Mouse (Mus musculus): Measurements from ENCODE around the gene Zfand4. TPM values are rescaled to one million over a fixed set of nuclear protein-coding genes. Genes with fewer than 3 reads are reported as not detected.

Zfand4 gene
- polyA plus RNA-seq (2017; shearing (Covaris generic)) = 1.9 TPM

GRCm38 (mm10) chr6:116264018-116264651 is at the start of gene Zfand4:
Zfand4 (plus strand) TSS chr6:116264222.

GRCm38 (mm10) chr6:116337835-116338501 is 73.9 kb downstream of the Zfand4 start, which contains the start of gene March8:
March8 (plus strand) TSS chr6:116338024.

Other genes starting within 250 kb of the Zfand4 start
- gene Tmcc1, start 70.7 kb upstream of the Zfand4 start, polyA plus RNA-seq (2017; shearing (Covaris generic)) = 9.3 TPM
- 100 TPM for gene Washc2, start 56.2 kb upstream of the Zfand4 start, polyA plus RNA-seq (2017; shearing (Covaris generic))
- 0.45 TPM for gene March8, start 73.8 kb downstream of the Zfand4 start, polyA plus RNA-seq (2017; shearing (Covaris generic))
- gene Alox5, start 197.0 kb downstream of the Zfand4 start, polyA plus RNA-seq (2017; shearing (Covaris generic)) = not detected
- gene Olfr211, start 224.9 kb downstream of the Zfand4 start, polyA plus RNA-seq (2017; shearing (Covaris generic)) = not detected
- not detected for gene Olfr212, start 242.3 kb downstream of the Zfand4 start, polyA plus RNA-seq (2017; shearing (Covaris generic))

All from CD4-positive, CD25-positive, alpha-beta regulatory T cell, adult 9 weeks (primary cell).